Mouse (Mus musculus) adrenal gland, adult 8-10 months (tissue): ENCODE results near the gene Gm17364. TPM values are rescaled to one million over a fixed set of nuclear protein-coding genes. Genes with fewer than 3 reads are reported as not detected.
"Not testable (repeated sequence)": the region's sequence is repeated elsewhere in the genome, so short reads cannot be mapped to it uniquely, and the experiment has no call there.

Experiments used
- DNase-seq: peaks from one replicate; pipeline ENCODE4 v3.0.0; 2022
- total RNA-seq, 4 experiments: library from RNA; stranded (reverse); gene quantifications; 2 replicates each; pipeline ENCODE4 v1.2.4; 2022

Gene Gm17364
- not detected for total RNA-seq

DNA sequence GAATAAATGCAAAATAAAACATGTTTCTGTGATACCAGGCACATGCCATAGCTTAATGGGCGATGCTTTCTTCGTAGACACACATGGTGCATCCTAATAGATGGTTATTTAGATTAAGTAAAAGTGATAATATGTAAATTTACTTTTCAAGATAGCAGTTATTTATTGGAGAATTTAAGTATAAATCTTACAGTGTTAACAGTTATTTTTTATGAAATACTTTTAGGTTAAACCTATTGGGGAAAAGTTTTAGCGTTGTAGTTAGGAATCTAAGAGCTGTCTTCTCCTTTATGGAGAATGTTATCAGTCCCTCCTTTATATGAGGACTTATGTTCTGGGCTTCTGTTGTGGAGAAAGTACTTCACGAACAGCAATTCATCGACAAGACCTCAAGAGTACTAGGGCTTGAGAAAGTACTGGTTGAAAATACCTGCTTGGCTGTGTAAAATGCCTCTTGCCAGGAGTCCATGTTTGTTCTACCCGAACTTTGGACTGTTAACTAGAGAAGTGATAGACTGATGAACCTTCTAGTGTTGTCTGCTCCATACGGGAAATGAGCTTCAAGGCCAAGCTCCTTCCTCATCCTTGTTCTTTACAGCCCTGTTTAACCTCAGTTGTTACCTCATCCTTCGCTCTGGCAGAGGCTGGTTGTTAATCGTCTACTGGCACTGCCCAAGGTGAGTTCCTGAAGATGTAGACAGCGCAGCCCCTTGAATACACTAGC is at the start of gene Gm17364:
Gene Gm17364, minus strand, starts transcription at position 51 of the 724 bp plus-strand sequence.
- no peak for DNase-seq

GRCm38 (mm10) chr13:41321433-41321832 is 47.7 kb upstream of the Gm17364 start:
- no peak for DNase-seq

DNA sequence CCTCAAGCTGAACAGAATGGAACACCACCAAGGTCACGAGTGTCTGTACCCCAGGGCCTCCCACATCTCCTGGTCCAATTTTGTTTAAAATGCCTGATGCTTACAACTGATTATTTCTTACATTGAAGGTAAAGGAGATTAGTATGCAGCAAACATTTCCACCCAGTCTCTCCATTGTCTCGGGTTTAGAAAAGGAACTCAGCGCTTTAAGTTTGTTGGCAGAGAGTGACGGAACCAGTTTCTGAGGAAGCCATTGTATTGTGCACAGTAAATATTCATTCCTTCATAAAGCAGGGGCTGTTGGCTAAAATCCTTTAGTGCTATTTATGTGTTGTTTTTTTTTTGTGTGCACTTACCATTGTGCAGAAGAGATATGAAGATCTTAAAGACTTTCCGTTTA is 47.0 kb upstream of the Gm17364 start:
- no peak for DNase-seq

GRCm38 (mm10) chr13:41302716-41303115 is 28.9 kb upstream of the Gm17364 start:
- DNase-seq: peak; percentile 58

DNA sequence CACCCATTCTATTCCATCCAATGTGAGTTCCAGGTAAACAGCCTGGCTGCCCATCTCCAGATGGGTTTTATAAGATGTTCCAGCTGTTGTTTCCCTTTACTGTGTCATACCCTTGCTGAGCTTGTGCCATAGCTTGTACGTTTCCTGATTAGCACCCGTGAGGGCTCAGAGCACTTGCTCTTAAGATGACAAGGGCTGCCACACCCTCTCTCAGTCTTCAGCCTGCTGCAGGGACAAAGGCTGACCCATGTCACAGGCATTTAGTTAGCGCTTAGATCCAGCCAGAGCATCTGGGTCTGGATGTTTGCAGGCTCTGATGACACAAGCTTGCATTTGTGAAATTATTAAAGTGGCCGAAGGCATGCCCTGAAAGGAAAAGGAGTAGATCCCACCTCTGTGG is 26.3 kb upstream of the Gm17364 start:
- no peak for DNase-seq

- DNase-seq: no peak
Observed at GRCm38 (mm10) chr13:41298996-41299395, 25.2 kb upstream of the Gm17364 start.

DNA sequence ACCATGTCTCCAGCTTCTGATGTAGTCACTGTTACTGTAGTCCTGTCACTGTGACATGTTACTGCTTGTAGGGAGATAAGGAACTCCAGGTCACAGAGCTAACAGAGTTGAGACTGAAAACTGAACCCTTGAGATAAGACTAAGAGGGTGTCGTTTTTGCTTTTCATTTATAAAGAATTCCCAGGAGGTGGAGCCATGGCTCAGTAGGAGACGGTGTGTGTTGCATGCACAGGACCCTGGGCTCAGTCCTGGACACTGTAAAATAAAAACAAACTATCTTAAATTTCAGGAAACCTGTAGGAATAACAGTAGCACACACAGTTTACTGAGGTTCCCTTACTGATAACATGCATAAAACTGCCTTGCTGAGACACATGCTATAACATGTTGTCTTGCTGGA is 24.8 kb upstream of the Gm17364 start:
- no peak for DNase-seq

DNA sequence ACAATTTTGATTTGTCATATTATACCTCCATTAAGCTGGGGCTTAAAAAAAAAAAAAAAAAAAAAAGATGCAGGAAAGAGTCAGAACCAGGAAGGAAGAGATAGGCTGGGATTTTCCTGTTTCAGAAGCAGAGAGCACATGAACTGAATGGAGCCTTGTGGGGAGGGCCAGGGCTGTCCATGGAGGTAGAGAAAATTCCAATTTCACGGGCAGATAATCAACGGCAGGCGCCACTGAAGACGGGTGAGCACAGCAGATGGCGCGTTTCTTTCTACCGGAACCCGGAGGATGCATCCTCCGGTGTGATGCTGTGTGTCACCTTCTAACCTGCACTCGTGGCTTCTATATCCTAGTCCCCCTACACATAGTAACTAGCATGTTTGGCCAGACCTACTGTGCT is 22.6 kb upstream of the Gm17364 start:
- no peak for DNase-seq

GRCm38 (mm10) chr13:41295886-41296285 is 22.1 kb upstream of the Gm17364 start:
- no peak for DNase-seq

- DNase-seq: no peak
Observed at GRCm38 (mm10) chr13:41293595-41293994, 19.8 kb upstream of the Gm17364 start.

GRCm38 (mm10) chr13:41291466-41291974 is 17.7 kb upstream of the Gm17364 start:
- DNase-seq: no peak

GRCm38 (mm10) chr13:41286285-41286684 is 12.5 kb upstream of the Gm17364 start:
- DNase-seq: no peak

DNA sequence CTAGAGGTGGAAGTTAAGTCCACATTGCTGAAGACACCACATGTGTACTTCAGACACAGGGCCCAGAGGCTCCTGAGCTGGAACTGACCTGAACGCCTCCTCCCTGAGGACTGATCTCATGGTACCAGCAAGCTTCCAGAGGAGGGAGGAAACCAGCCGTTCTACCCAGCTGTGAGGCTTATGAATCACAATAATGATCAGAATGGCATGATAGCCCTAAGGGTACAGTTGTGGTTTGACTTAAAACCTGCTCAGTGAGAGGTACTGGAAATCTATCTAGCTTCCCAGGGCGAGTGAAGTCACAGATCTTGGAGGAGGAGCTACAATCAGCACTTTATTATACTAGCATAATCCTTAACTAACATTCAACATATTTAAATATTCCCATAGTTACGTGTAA is 11.7 kb upstream of the Gm17364 start:
- DNase-seq: no peak

GRCm38 (mm10) chr13:41283256-41283655 is 9.5 kb upstream of the Gm17364 start:
- DNase-seq: peak; percentile 26

DNA sequence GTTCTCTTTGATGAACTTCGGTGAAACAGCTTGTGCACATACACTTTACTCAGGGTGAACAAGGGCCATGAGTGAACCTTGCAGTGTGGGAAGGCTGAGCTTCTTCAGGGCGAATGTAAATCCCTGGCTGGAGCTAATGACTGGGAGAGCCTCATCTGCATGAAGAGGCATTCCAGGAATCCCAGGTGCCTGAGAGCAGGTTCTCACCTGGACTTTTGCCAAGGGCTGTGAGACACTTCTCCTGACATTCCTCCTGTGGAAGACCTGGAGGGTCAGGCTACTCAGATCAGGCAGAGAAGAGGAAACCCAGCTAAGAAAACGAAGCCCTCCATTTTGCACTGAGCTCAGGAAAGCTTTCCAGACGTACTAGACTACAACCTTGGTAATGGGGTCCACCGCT is 6.9 kb upstream of the Gm17364 start:
- no peak for DNase-seq

DNA sequence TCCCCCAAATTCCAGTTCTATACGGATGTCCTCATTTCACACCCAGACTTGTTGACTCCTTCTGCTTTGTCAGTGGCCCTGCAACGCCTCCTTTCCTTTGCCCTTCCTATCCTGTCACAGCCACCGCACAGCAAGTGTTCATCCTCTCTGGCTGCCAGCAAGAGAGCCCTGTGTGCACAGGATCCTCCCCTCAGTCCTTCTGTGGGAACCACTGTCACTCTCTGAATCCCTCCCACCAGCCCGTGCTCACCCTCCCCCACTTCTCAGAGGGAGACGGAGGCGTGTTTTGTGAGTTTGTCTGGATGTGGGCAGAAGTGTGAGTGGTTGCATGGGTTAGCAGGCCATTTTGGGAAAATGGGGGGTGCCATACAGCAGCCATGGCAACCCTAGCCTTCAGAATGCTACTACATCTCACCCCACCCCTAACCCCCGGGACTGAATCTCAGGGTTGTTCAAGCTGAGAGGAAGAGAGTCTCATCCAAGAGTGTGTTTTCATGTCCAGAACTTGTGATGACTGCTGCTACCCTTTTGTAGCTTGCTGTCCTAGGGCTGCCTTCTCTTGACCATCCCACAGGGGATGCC is 5.9 kb downstream of the Gm17364 start:
- DNase-seq: no peak

GRCm38 (mm10) chr13:41263304-41264006 is 10.3 kb downstream of the Gm17364 start:
- no peak for DNase-seq

GRCm38 (mm10) chr13:41261617-41262016 is 12.2 kb downstream of the Gm17364 start:
- not testable (repeated sequence) for DNase-seq

DNA sequence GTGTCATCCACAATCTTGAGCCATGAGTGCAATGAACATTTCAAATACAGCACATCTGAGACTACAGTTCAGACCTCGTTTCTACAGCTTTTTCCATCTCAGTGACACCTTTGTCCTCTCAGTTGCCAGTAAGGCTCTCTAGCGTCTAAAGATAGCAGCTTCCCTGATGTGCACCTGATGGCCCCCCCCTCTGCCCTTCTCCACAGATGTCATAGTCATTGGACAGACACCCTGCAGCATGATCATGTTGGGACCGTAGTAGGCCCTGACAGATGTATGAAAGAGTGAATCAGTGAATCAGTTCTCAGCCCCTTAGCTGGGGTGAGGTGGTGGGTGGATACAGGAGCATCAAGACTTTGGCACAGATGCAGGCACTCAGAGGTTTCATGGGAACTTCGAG is 15.9 kb downstream of the Gm17364 start:
- no peak for DNase-seq

- DNase-seq: no peak
Observed at GRCm38 (mm10) chr13:41256962-41257361, 16.8 kb downstream of the Gm17364 start.

DNA sequence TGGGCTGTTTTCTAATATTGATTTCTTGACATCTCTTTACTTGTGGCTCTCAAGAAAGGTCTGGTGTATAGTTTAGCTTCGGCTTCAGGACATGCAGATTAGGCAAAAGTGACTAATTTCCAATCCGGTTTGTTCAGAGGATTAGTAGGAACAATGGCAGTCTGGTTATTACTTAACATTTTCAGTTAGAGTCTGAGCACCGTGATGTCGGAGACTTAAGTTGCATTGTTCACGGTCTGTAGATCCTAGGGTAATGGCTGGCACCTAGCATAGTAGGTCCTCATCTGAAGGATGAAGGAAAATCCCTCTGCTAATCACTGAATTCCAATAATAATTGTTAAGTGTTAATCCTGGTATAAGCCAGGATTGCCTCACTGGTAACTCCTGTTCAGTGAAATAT is 17.7 kb downstream of the Gm17364 start:
- no peak for DNase-seq

GRCm38 (mm10) chr13:41252736-41253135 is 21.0 kb downstream of the Gm17364 start:
- no peak for DNase-seq

DNA sequence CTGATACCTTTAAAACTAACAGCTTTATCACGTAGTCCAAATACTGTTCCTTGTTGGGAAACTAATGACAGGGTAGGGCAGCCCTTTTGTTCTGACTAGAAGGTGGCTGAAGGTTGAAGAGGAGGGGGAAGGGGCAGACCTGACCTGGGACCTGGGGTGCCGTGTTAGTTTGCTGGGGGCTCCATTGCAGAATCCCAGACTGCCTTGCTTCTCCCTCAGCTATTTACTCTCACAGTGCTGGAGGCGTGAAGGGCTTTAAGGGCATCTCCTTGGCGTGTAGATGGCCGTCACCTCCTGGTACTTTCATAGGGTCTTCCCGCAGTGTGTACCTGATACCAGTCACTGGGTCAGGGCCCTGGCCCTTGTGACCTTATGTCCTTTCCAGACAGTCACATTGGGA is 21.6 kb downstream of the Gm17364 start:
- no peak for DNase-seq

DNA sequence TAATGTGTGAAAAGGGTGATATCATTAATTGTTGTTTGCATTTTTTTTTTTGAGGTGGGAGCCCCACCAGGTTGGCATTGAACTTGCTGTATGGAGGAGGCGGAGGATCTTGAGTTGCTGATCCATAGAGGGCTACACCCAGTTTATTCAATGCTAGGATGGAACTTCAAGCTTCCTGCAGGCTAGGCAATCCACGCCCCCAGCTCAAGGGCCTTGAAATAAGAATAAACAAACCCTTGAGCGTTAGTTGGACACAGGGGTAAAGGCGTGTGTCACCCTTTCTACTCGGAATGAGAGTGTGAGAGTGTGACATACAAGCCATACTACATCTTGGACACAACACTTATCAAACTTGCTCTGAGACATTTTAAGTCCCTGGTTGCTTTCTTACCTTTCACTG is 22.1 kb downstream of the Gm17364 start:
- DNase-seq: no peak
